Mouse (Mus musculus): ENCODE results near the gene Ptprn2. TPM values are rescaled to one million over a fixed set of nuclear protein-coding genes. Genes with fewer than 3 reads are reported as not detected.

Ptprn2 gene
- polyA plus RNA-seq, 1 experiment from 2014 or later, result 6.9 TPM

GRCm38 (mm10) chr12:117235114-117235513, 749.6 kb downstream of the Ptprn2 start:
- H3K4me2 ChIP-seq (replicated peaks; ENCODE audit: low read depth, low read length), result no peak overlapping the region
- H3K4me1 ChIP-seq (replicated peaks; ENCODE audit: control insufficient read depth, insufficient read depth, low read length), result no peaks in the 10 kb centered on the region
- H3K4me3 ChIP-seq (ENCODE audit: low read depth, low read length), result no peak overlapping the region
- ATAC-seq (ENCODE audit: low FRiP score), result peak; percentile 74
- DNase-seq (ENCODE audit: low spot score), result peak; percentile 42
- no peaks in the 10 kb centered on the region for H3K27me3 ChIP-seq (ENCODE audit: control insufficient read depth, insufficient read depth, low read length)
- no peak overlapping the region for H3K27ac ChIP-seq (ENCODE audit: low read depth, low read length)
- peaks cover 17% of the 10 kb centered on the region for H3K36me3 ChIP-seq (ENCODE audit: control insufficient read depth, insufficient read depth, low read length)
- H3K9me3 ChIP-seq (ENCODE audit: control insufficient read depth, low read length), result no peaks in the 10 kb centered on the region
- no peak overlapping the region for H3K9ac ChIP-seq (ENCODE audit: low read depth, low read length)

GRCm38 (mm10) chr12:117236020-117236734, 750.7 kb downstream of the Ptprn2 start:
- Histone ChIP-seq H3K36me3 (ENCODE audit: control insufficient read depth, insufficient read depth, low read length) (peaks cover 21% of the 10 kb centered on the region), H3K9me3 (ENCODE audit: control insufficient read depth, low read length) (no peaks in the 10 kb centered on the region), H3K4me3 (ENCODE audit: low read depth, low read length) (no peak overlapping the region), H3K27me3 (ENCODE audit: control insufficient read depth, insufficient read depth, low read length) (no peaks in the 10 kb centered on the region), H3K9ac (ENCODE audit: low read depth, low read length) (no peak overlapping the region), H3K4me2 (replicated peaks; ENCODE audit: low read depth, low read length) (no peak overlapping the region), H3K27ac (ENCODE audit: low read depth, low read length) (no peak overlapping the region), H3K4me1 (replicated peaks; ENCODE audit: control insufficient read depth, insufficient read depth, low read length) (no peaks in the 10 kb centered on the region)
- ATAC-seq (ENCODE audit: low FRiP score) (no peak), DNase-seq (ENCODE audit: low spot score) (no peak)
- WGBS, result 88% methylated on average over 4 of the region's 4 CpGs

- peaks cover 21% of the 10 kb centered on the region for H3K36me3 ChIP-seq (ENCODE audit: control insufficient read depth, insufficient read depth, low read length)
Measured at GRCm38 (mm10) chr12:117236981-117237380, 751.5 kb downstream of the Ptprn2 start.

GRCm38 (mm10) chr12:117239927-117240715, 754.6 kb downstream of the Ptprn2 start:
- DNase-seq (ENCODE audit: low spot score), result no peak
- H3K4me2 ChIP-seq (replicated peaks; ENCODE audit: low read depth, low read length), result no peak overlapping the region
- 69% methylated on average over 9 of the region's 9 CpGs for whole genome bisulfite sequencing
- H3K9me3 ChIP-seq (ENCODE audit: control insufficient read depth, low read length), result no peaks in the 10 kb centered on the region
- H3K27ac ChIP-seq (ENCODE audit: low read depth, low read length), result 0 out of 2 replicates have a peak overlapping the region, but pooled peaks have one; percentile 11
- no peaks in the 10 kb centered on the region for H3K4me1 ChIP-seq (replicated peaks; ENCODE audit: control insufficient read depth, insufficient read depth, low read length)
- H3K4me3 ChIP-seq (ENCODE audit: low read depth, low read length), result no peak overlapping the region
- peaks cover 12% of the 10 kb centered on the region for H3K36me3 ChIP-seq (ENCODE audit: control insufficient read depth, insufficient read depth, low read length)
- H3K9ac ChIP-seq (ENCODE audit: low read depth, low read length), result no peak overlapping the region
- H3K27me3 ChIP-seq (ENCODE audit: control insufficient read depth, insufficient read depth, low read length), result no peaks in the 10 kb centered on the region
- no peak for ATAC-seq (ENCODE audit: low FRiP score)

More at GRCm38 (mm10) chr12:117236981-117237380, 751.5 kb downstream of the Ptprn2 start:
- H3K27ac ChIP-seq (ENCODE audit: low read depth, low read length), result no peak overlapping the region
- no peaks in the 10 kb centered on the region for H3K4me1 ChIP-seq (replicated peaks; ENCODE audit: control insufficient read depth, insufficient read depth, low read length)
- WGBS, result 89% methylated on average over 3 of the region's 3 CpGs
- H3K4me3 ChIP-seq (ENCODE audit: low read depth, low read length), result no peak overlapping the region
- H3K9ac ChIP-seq (ENCODE audit: low read depth, low read length), result no peak overlapping the region
- DNase-seq (ENCODE audit: low spot score) (no peak), ATAC-seq (ENCODE audit: low FRiP score) (no peak)
- no peak overlapping the region for H3K4me2 ChIP-seq (replicated peaks; ENCODE audit: low read depth, low read length)
- no peaks in the 10 kb centered on the region for H3K27me3 ChIP-seq (ENCODE audit: control insufficient read depth, insufficient read depth, low read length)
- H3K9me3 ChIP-seq (ENCODE audit: control insufficient read depth, low read length), result no peaks in the 10 kb centered on the region

GRCm38 (mm10) chr12:117242181-117242580, 756.7 kb downstream of the Ptprn2 start:
- H3K9me3 ChIP-seq (ENCODE audit: control insufficient read depth, low read length), result no peaks in the 10 kb centered on the region
- no peak overlapping the region for H3K9ac ChIP-seq (ENCODE audit: low read depth, low read length)
- ATAC-seq (ENCODE audit: low FRiP score) (peak; percentile 26; the same call in 1 of the 2 replicates), DNase-seq (ENCODE audit: low spot score) (no peak)
- no peak overlapping the region for H3K27ac ChIP-seq (ENCODE audit: low read depth, low read length)
- no peaks in the 10 kb centered on the region for H3K27me3 ChIP-seq (ENCODE audit: control insufficient read depth, insufficient read depth, low read length)
- no peak overlapping the region for H3K4me2 ChIP-seq (replicated peaks; ENCODE audit: low read depth, low read length)
- H3K36me3 ChIP-seq (ENCODE audit: control insufficient read depth, insufficient read depth, low read length), result peaks cover 12% of the 10 kb centered on the region
- H3K4me1 ChIP-seq (replicated peaks; ENCODE audit: control insufficient read depth, insufficient read depth, low read length), result no peaks in the 10 kb centered on the region
- H3K4me3 ChIP-seq (ENCODE audit: low read depth, low read length), result no peak overlapping the region
- WGBS, result 57% methylated on average over 7 of the region's 7 CpGs

- H3K4me3 ChIP-seq (ENCODE audit: low read depth, low read length), result no peak overlapping the region
- no peak overlapping the region for H3K27ac ChIP-seq (ENCODE audit: low read depth, low read length)
- DNase-seq (ENCODE audit: low spot score) (no peak), ATAC-seq (ENCODE audit: low FRiP score) (no peak)
- 88% methylated on average over 17 of the region's 17 CpGs for WGBS
- H3K4me2 ChIP-seq (replicated peaks; ENCODE audit: low read depth, low read length), result no peak overlapping the region
- H3K27me3 ChIP-seq (ENCODE audit: control insufficient read depth, insufficient read depth, low read length), result no peaks in the 10 kb centered on the region
- no peak overlapping the region for H3K9ac ChIP-seq (ENCODE audit: low read depth, low read length)
- no peaks in the 10 kb centered on the region for H3K9me3 ChIP-seq (ENCODE audit: control insufficient read depth, low read length)
- peaks cover 8% of the 10 kb centered on the region for H3K36me3 ChIP-seq (ENCODE audit: control insufficient read depth, insufficient read depth, low read length)
- H3K4me1 ChIP-seq (replicated peaks; ENCODE audit: control insufficient read depth, insufficient read depth, low read length), result peaks cover 5% of the 10 kb centered on the region; the same call in 1 of the 2 replicates
Measured at GRCm38 (mm10) chr12:117245885-117246478, 760.5 kb downstream of the Ptprn2 start.

GRCm38 (mm10) chr12:117250465-117250864, 764.9 kb downstream of the Ptprn2 start:
- DNase-seq (ENCODE audit: low spot score), result peak; percentile 32
- no peaks in the 10 kb centered on the region for H3K27me3 ChIP-seq (ENCODE audit: control insufficient read depth, insufficient read depth, low read length)
- H3K9ac ChIP-seq (ENCODE audit: low read depth, low read length), result no peak overlapping the region
- no peak overlapping the region for H3K4me2 ChIP-seq (replicated peaks; ENCODE audit: low read depth, low read length)
- 22% methylated on average over 6 of the region's 6 CpGs for WGBS
- no peak overlapping the region for H3K4me3 ChIP-seq (ENCODE audit: low read depth, low read length)
- H3K9me3 ChIP-seq (ENCODE audit: control insufficient read depth, low read length), result no peaks in the 10 kb centered on the region
- H3K36me3 ChIP-seq (ENCODE audit: control insufficient read depth, insufficient read depth, low read length), result peaks cover 8% of the 10 kb centered on the region; the same call in 1 of the 2 replicates
- ATAC-seq (ENCODE audit: low FRiP score), result no peak
- H3K4me1 ChIP-seq (replicated peaks; ENCODE audit: control insufficient read depth, insufficient read depth, low read length), result peaks cover 16% of the 10 kb centered on the region
- H3K27ac ChIP-seq (ENCODE audit: low read depth, low read length), result 0 out of 2 replicates have a peak overlapping the region, but pooled peaks have one; percentile 24

- Histone ChIP-seq H3K4me2 (replicated peaks; ENCODE audit: low read depth, low read length) (no peak overlapping the region), H3K27me3 (ENCODE audit: control insufficient read depth, insufficient read depth, low read length) (no peaks in the 10 kb centered on the region), H3K36me3 (ENCODE audit: control insufficient read depth, insufficient read depth, low read length) (peaks cover 8% of the 10 kb centered on the region; the same call in 1 of the 2 replicates), H3K4me3 (ENCODE audit: low read depth, low read length) (no peak overlapping the region), H3K4me1 (replicated peaks; ENCODE audit: control insufficient read depth, insufficient read depth, low read length) (peaks cover 18% of the 10 kb centered on the region), H3K27ac (ENCODE audit: low read depth, low read length) (peak overlapping the region; percentile 54; the same call in 1 of the 2 replicates), H3K9me3 (ENCODE audit: control insufficient read depth, low read length) (no peaks in the 10 kb centered on the region), H3K9ac (ENCODE audit: low read depth, low read length) (no peak overlapping the region)
- peak; percentile 31; the same call in 1 of the 2 replicates for ATAC-seq (ENCODE audit: low FRiP score)
- DNase-seq (ENCODE audit: low spot score), result peak; percentile 51
- 27% methylated on average over 11 of the region's 11 CpGs for WGBS
Measured at GRCm38 (mm10) chr12:117251663-117252425, 766.3 kb downstream of the Ptprn2 start.

Measured in hindbrain, embryonic 11.5 days (tissue).